Mouse (Mus musculus) kidney, adult 2 months (tissue): ENCODE measurements around the gene Plek. TPM values are rescaled to one million over a fixed set of nuclear protein-coding genes. Genes with fewer than 3 reads are reported as not detected.
"Not testable (repeated sequence)": the region's sequence is repeated elsewhere in the genome, so short reads cannot be mapped to it uniquely, and the experiment has no call there.

ENCODE experiments used
- DNase-seq: peaks from one replicate; pipeline ENCODE4 v3.0.0; 2021
- H3K27ac ChIP-seq: fragments of 200-500 bp; 2 replicates; pipeline ENCODE4 v1.5.1; 2012; ENCODE audit warnings: low read depth, low read length, control low read depth, inconsistent platforms; ENCODE audit not compliant: insufficient read depth
- H3K27me3 ChIP-seq: fragments of 200-500 bp; replicated peaks from 2 replicates; pipeline ENCODE4 v1.6.1; 2012; ENCODE audit warnings: mild to moderate bottlenecking, moderate library complexity, low read length, inconsistent platforms; ENCODE audit not compliant: control insufficient read depth, insufficient read depth
- H3K36me3 ChIP-seq: fragments of 200-500 bp; 2 replicates; pipeline ENCODE4 v1.6.1; 2012; ENCODE audit warnings: mild to moderate bottlenecking, moderate library complexity, low read length, inconsistent platforms; ENCODE audit not compliant: control insufficient read depth, insufficient read depth
- H3K4me1 ChIP-seq: fragments of 200-500 bp; 2 replicates; pipeline ENCODE4 v1.6.1; 2011; ENCODE audit warnings: low read length; ENCODE audit not compliant: control insufficient read depth, insufficient read depth
- H3K4me3 ChIP-seq: fragments of 200-500 bp; 2 replicates; pipeline ENCODE4 v1.5.1; 2011; ENCODE audit warnings: mild to moderate bottlenecking, low read depth, low read length, control low read depth; ENCODE audit not compliant: insufficient read depth
- CTCF ChIP-seq: fragments of 200-500 bp; conservative IDR thresholded peaks from 2 replicates; pipeline ENCODE4 v1.5.1; 2011; ENCODE audit warnings: low read depth, mild to moderate bottlenecking, control low read depth, low read length, moderate library complexity, mixed read lengths; ENCODE audit not compliant: insufficient read depth, insufficient read length
- POLR2A ChIP-seq: fragments of 200-500 bp; IDR thresholded peaks from one replicate; pipeline ENCODE4 v1.6.1; 2011; ENCODE audit warnings: low read depth, low read length, control low read depth
- whole genome bisulfite sequencing: fragments of 180-500 bp; shearing (Covaris S2); methylation state at CpG from one replicate; pipeline ENCODE4 v1.1.7; 2018; 5-methylcytosine and 5-hydroxymethylcytosine counted together
- polyA plus RNA-seq: library from polyadenylated mRNA; depleted of rRNA; stranded (reverse); fragments of >200 nt; gene quantifications from 2 replicates; pipeline ENCODE4 v1.2.3, GENCODE M21; 2012

The Plek gene
- polyA plus RNA-seq, 1 experiment: 1.4 TPM

DNA sequence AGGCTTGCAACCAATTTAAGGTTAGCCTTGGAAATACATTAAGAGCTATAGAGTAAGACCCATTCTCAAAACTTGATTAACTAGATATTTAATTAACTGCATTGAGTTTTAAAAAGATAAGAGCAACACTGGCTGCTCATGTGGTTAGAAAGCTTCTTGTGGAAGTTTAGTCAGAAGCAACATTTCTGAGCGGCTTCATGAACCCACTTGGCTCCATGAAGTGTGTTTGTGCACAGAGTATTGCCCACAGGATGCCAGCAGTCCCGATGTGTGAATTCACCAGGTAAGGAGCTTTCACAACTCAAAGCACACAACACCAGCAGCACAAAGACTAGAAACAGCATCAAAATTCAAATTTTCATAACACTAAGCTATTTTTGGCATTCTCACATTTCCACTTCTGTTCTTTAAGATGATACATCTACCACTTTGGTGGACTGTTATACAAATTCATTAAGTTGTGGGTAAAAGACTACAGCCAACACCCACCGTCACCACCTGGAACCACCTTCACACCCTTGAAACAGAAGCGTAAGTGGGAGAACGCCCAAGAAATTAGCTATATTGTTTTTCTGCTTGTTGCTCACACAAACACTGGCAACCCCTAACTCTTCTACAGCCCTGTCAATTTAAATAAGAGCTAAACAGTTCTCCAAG, 44.5 kb downstream of the Plek start:
- H3K4me3 ChIP-seq: no peak overlapping the region
- no peak overlapping the region for H3K27ac ChIP-seq
- H3K36me3 ChIP-seq: no peaks in the 10 kb centered on the region
- no peaks in the 10 kb centered on the region for H3K4me1 ChIP-seq
- DNase-seq: no peak
- TF ChIP-seq POLR2A: no peak
- no peak for TF ChIP-seq CTCF
- WGBS: 87% methylated on average over 5 of the region's 5 CpGs
- no peaks in the 10 kb centered on the region for H3K27me3 ChIP-seq

DNA sequence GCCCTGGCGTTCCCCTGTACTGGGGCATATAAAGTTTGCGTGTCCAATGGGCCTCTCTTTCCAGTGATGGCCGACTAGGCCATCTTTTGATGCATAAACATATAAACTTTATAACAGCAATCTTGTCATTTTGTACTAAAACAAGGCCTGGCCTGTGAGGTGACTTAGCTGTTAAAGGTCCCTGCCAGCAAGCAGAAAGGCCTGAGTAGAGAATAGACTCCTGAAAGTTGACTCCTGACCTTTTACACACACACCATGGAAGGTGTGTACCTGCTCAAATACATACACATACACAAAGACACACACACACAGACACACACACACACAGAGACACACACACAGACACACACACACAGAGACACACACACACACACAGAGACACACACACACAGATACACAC, 45.7 kb downstream of the Plek start:
- DNase-seq, H3K4me3 ChIP-seq, H3K27ac ChIP-seq, H3K4me1 ChIP-seq, H3K36me3 ChIP-seq, H3K27me3 ChIP-seq: not testable (repeated sequence)
- 80% methylated on average over 3 of the region's 3 CpGs for WGBS

DNA sequence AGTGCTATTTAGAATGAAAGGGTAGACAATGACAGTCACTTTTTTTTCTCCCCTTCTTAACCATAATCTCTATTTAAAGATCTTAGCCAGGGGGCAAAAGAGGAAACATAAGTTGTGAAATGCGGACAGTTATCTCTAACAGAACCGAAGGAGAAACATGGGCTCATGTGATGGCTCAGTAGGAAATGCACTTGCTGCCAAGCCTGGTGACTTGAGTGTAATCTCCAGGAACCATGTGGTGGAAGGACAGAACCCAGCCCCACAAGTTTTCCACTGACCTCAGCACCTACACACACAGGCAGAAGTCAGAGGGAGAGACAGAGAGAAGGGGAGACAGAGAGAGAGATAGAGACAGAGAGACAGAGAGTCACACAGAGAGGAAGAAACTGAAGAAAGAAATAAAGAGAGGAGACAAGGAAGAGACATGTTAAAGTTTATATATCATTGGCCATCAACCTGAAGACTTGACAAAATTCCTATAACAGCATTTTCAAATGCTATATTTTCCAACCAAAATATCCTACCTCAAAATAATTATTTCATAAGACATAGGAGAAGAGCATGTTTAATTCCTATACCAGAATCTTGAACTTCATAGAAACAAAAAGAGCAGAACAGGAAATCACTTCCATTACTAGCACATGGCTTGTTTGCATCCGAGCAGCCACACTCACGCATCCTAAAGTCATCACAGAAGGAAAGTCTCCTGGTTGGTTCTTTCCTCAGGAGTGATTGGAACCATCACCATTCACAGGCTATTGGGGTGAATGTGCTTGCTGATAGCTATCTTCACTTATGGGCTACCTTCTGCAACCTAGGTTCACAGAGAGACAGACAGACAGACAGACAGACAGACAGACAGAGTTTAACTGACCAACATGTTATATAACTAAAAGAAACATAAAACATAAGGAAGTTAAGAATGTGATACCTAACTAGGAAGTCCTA, 47.0 kb downstream of the Plek start:
- no peak for TF ChIP-seq CTCF
- TF ChIP-seq POLR2A: no peak
- Histone ChIP-seq H3K36me3 (no peaks in the 10 kb centered on the region), H3K27ac (no peak overlapping the region), H3K4me1 (no peaks in the 10 kb centered on the region), H3K27me3 (no peaks in the 10 kb centered on the region), H3K4me3 (no peak overlapping the region)
- peak; percentile 20 for DNase-seq
- 71% methylated on average over 4 of the region's 4 CpGs for WGBS

DNA sequence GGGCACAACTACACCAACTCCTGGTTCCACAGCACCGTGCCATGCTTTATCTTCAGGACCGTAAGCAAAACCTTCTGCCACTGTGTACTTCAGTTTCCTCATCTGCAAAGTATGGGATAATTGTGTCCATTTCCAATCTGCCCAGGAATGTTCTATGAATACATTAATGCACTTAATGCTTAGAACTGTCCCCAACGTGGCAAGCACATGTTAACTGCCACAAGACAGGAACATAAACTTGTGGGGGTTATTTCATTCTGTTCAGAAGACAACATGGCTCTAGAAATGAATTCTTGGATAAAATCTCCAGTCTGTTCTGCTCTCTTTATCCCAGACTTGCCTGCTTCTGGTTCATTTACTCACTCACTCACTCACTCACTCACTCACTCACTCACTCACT, 48.4 kb downstream of the Plek start:
- H3K27me3 ChIP-seq: no peaks in the 10 kb centered on the region
- no peak for DNase-seq
- TF ChIP-seq POLR2A: no peak
- no peak for TF ChIP-seq CTCF
- H3K4me1 ChIP-seq: no peaks in the 10 kb centered on the region
- H3K4me3 ChIP-seq: no peak overlapping the region
- 69% methylated on average over 3 of the region's 3 CpGs for WGBS
- no peak overlapping the region for H3K27ac ChIP-seq
- no peaks in the 10 kb centered on the region for H3K36me3 ChIP-seq

DNA sequence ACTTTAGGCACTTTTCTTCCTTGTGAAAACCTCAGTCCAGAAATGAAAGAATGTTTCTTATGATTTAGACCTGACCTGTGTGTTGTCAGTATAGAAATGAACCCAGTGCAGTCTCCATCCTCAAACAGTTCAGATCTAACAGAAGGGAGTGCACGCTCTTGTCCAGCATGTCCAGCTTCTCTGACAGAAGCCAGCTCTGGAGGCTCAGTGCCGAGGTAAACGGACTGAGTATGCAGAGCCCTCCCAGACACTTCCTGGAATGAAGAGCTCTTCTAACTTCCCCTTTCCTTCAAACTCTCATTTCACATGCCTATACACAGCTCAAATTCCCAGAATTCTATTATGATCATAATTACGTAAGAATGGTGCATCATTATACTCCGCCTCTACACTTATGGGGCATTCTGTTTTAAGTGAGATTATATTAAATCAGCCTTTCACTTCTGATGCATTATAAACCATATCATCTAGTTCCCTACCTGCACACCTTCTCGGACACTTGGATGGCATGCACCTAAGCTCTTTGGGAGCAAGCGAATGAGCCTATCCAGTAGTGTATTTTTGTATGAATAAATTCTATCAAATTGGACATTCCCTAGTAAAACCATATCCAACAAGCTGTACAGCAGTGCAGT, 49.3 kb downstream of the Plek start:
- 84% methylated on average over 7 of the region's 7 CpGs for WGBS

DNA sequence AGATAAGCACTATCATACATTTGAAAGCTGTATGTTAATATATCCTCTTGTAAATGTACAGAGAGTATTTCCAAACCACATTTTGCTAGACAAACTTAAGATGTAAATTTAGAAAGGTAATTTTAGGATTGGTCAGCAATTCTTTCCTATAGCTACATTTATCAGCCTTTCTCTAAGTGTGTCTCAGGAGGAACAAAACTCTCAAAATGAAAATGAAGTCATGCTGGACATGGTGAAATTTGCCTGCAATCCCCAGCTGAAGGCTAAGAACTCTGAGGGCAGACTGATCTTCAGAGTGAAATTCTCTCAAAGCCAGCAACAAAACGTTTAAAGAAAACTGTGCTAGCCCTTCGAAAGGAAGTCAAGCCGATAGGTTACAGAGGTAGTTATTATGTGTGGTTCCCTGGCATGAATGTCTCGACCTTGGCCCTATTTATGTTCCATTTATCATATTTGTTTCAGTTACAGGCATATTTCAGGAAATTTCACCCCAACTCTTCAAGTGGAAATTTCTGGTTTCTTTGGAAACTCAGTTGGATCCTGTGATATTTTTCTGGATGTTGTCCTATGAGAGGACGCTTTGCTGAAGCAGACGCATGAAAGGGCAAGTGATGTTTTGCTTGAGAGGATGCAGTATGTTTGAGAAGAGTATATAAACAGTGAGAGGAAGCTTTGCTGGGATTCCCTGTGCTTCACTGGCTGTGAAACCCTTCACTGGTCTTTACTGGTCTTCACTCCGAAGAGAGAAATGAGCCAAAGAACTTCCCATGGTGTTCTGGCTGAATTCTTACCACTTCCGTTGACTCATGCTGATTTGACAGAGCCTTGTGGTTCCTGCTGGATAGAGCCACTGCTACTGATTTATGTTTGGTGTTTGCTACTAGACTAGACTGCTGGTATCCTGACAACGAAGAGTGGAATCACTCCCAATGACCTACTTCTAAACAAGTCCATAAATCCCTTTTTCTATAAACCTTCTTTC, 51.5 kb downstream of the Plek start:
- 57% methylated on average over 9 of the region's 9 CpGs for whole genome bisulfite sequencing
- no peaks in the 10 kb centered on the region for H3K36me3 ChIP-seq

More for the DNA sequence above, 49.3 kb downstream of the Plek start:
- Histone ChIP-seq H3K27ac (no peak overlapping the region), H3K4me3 (no peak overlapping the region), H3K27me3 (no peaks in the 10 kb centered on the region), H3K4me1 (no peaks in the 10 kb centered on the region), H3K36me3 (no peaks in the 10 kb centered on the region)
- DNase-seq: no peak
- TF ChIP-seq POLR2A (no peak), CTCF (no peak)

More for the DNA sequence above, 51.5 kb downstream of the Plek start:
- H3K4me3 ChIP-seq: no peak overlapping the region
- TF ChIP-seq CTCF (no peak), POLR2A (no peak)
- no peak overlapping the region for H3K27ac ChIP-seq
- H3K4me1 ChIP-seq: no peaks in the 10 kb centered on the region
- H3K27me3 ChIP-seq: no peaks in the 10 kb centered on the region
- peak; percentile 27 for DNase-seq
